Mouse (Mus musculus): Measurements from ENCODE around the gene Aldh6a1.
A peak's percentile ranks its signal among the peaks of the same experiment; 100 is the strongest.

Aldh6a1 gene

GRCm38 (mm10) chr12:84450718-84451646, at the start of gene Aldh6a1, which contains the start of gene Lin52:
Gene Aldh6a1, minus strand, starts transcription at chr12:84451004.
Gene Lin52, plus strand, starts transcription at chr12:84451422.
- peak; percentile 100 for DNase-seq

- no peak for DNase-seq
Measured at GRCm38 (mm10) chr12:84496795-84497194, 46.0 kb upstream of the Aldh6a1 start.

- no peak for DNase-seq
Measured at GRCm38 (mm10) chr12:84487324-84488056, 36.7 kb upstream of the Aldh6a1 start.

- no peak for DNase-seq
Measured at GRCm38 (mm10) chr12:84482778-84483585, 32.2 kb upstream of the Aldh6a1 start.

GRCm38 (mm10) chr12:84481251-84481650, 30.4 kb upstream of the Aldh6a1 start:
- no peak for DNase-seq

- no peak for DNase-seq
Measured at GRCm38 (mm10) chr12:84478937-84479336, 28.1 kb upstream of the Aldh6a1 start.

- peak; percentile 76 for DNase-seq
Measured at GRCm38 (mm10) chr12:84468701-84469100, 17.9 kb upstream of the Aldh6a1 start.

GRCm38 (mm10) chr12:84462856-84463255, 12.1 kb upstream of the Aldh6a1 start:
- no peak for DNase-seq

- DNase-seq: no peak
Measured at GRCm38 (mm10) chr12:84461416-84461815, 10.6 kb upstream of the Aldh6a1 start.

- no peak for DNase-seq
Measured at GRCm38 (mm10) chr12:84459845-84460244, 9.0 kb upstream of the Aldh6a1 start.

- DNase-seq: peak; percentile 22
Measured at GRCm38 (mm10) chr12:84456911-84457310, 6.1 kb upstream of the Aldh6a1 start.

- DNase-seq: no peak
Measured at GRCm38 (mm10) chr12:84451801-84452200, 997 bp upstream of the Aldh6a1 start.

- DNase-seq: no peak
Measured at GRCm38 (mm10) chr12:84450351-84450717, 470 bp downstream of the Aldh6a1 start.

- peak; percentile 38 for DNase-seq
Measured at GRCm38 (mm10) chr12:84449887-84450286, 917 bp downstream of the Aldh6a1 start.

- no peak for DNase-seq
Measured at GRCm38 (mm10) chr12:84448181-84448580, 2.6 kb downstream of the Aldh6a1 start.

GRCm38 (mm10) chr12:84447386-84447785, 3.4 kb downstream of the Aldh6a1 start:
- DNase-seq: no peak

GRCm38 (mm10) chr12:84442526-84442925, 8.3 kb downstream of the Aldh6a1 start:
- no peak for DNase-seq

GRCm38 (mm10) chr12:84438697-84439096, 12.1 kb downstream of the Aldh6a1 start:
- DNase-seq: no peak

GRCm38 (mm10) chr12:84429825-84430224, 21.0 kb downstream of the Aldh6a1 start:
- no peak for DNase-seq

- DNase-seq: no peak
Measured at GRCm38 (mm10) chr12:84423990-84424389, 26.8 kb downstream of the Aldh6a1 start.

GRCm38 (mm10) chr12:84417605-84417922, 33.2 kb downstream of the Aldh6a1 start:
- DNase-seq: no peak

- peak; percentile 77 for DNase-seq
Measured at GRCm38 (mm10) chr12:84416834-84417604, 33.8 kb downstream of the Aldh6a1 start, which contains the start of gene Rnf113a2. Gene Rnf113a2, plus strand, starts transcription at chr12:84417196.

Data from cerebellum, adult 9-10 months (tissue).